Mouse (Mus musculus) kidney, embryonic 14.5 days (tissue): ENCODE measurements at regions not wholly inside any gene's neighbourhood (a gene's known extent, or its start where the extent isn't known, plus 50 kb on each side); places are given as distances from the start of the nearest gene placed in this dataset.
"Not testable (repeated sequence)": the region's sequence is repeated elsewhere in the genome, so short reads cannot be mapped to it uniquely, and the experiment has no call there.

Experiments
- ATAC-seq: fragments of 200-750 bp; cut with Nextera tagmentation; 2 replicates; pipeline ENCODE4 v1.8.0; 2017; ENCODE audit warnings: moderate number of reproducible peaks, mild to moderate bottlenecking, moderate TSS enrichment, moderate library complexity; ENCODE audit not compliant: low FRiP score, low TSS enrichment
- H3K27ac ChIP-seq: fragments of 300-500 bp; sonication (generic); 2 replicates; pipeline ENCODE4 v1.5.1; 2014; ENCODE audit warnings: low read depth, mild to moderate bottlenecking, low read length, moderate library complexity, mixed read lengths
- H3K27me3 ChIP-seq: fragments of 300-500 bp; sonication (generic); 2 replicates; pipeline ENCODE4 v1.6.1; 2014; ENCODE audit warnings: mild to moderate bottlenecking, low read length; ENCODE audit not compliant: control insufficient read depth, insufficient read depth
- H3K36me3 ChIP-seq: fragments of 300-500 bp; sonication (generic); 2 replicates; pipeline ENCODE4 v1.6.1; 2014; ENCODE audit warnings: low read length, mixed read lengths; ENCODE audit not compliant: control insufficient read depth, insufficient read depth
- H3K4me1 ChIP-seq: fragments of 300-500 bp; sonication (generic); 2 replicates; pipeline ENCODE4 v1.6.1; 2014; ENCODE audit warnings: low read length, mixed read lengths; ENCODE audit not compliant: control insufficient read depth, insufficient read depth
- H3K4me2 ChIP-seq: fragments of 300-500 bp; sonication (generic); replicated peaks from 2 replicates; pipeline ENCODE4 v1.6.1; 2014; ENCODE audit warnings: low read depth, mild to moderate bottlenecking, low read length
- H3K4me3 ChIP-seq: fragments of 300-500 bp; sonication (generic); 2 replicates; pipeline ENCODE4 v1.5.1; 2014; ENCODE audit warnings: mild to moderate bottlenecking, low read length
- H3K9ac ChIP-seq: fragments of 300-500 bp; sonication (generic); 2 replicates; pipeline ENCODE4 v1.6.1; 2014; ENCODE audit warnings: low read depth, mild to moderate bottlenecking, low read length, moderate library complexity
- H3K9me3 ChIP-seq: fragments of 300-500 bp; sonication (generic); 2 replicates; pipeline ENCODE4 v1.6.1; 2016; ENCODE audit warnings: low read length; ENCODE audit not compliant: control insufficient read depth
- WGBS: fragments of 180-500 bp; shearing (Covaris S2); extraction: QIAGEN DNeasy Blood & Tissue Kit; methylation state at CpG from one replicate; pipeline ENCODE4 v1.1.7; 2014; 5-methylcytosine and 5-hydroxymethylcytosine counted together

- no peak overlapping the region for H3K27ac ChIP-seq
- no peaks in the 10 kb centered on the region for H3K9me3 ChIP-seq
- no peaks in the 10 kb centered on the region for H3K36me3 ChIP-seq
- H3K4me1 ChIP-seq: no peaks in the 10 kb centered on the region
- no peaks in the 10 kb centered on the region for H3K27me3 ChIP-seq
- no peak overlapping the region for H3K4me2 ChIP-seq
- ATAC-seq: no peak
- no peak overlapping the region for H3K4me3 ChIP-seq
- H3K9ac ChIP-seq: no peak overlapping the region
- WGBS: 46% methylated on average over 2 of the region's 2 CpGs
These were observed 301.3 kb downstream of the Pros1 start for GRCm38 (mm10) chr16:63155300-63155821.

DNA sequence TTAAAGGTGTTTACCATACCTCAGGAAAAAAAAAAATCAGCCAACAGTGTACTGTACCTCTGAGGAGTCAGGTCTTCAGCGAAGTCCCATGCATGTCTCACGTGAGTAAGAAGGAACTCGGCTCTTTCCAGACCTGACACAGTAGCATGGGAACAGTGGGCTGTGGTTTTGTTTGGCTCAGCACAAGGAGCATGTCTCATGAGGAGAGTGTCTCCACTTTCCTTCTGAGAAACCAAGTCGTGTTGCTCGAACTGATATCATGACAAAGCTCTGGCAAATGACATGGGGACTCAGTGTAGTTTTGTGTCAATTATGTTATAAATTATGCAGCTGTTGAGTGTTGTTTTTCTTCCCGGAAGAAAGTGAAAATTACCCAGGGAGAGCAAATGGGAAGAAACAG lies 316.0 kb downstream of the Pros1 start:
- H3K36me3 ChIP-seq: no peaks in the 10 kb centered on the region
- H3K4me2 ChIP-seq: no peak overlapping the region
- no peak overlapping the region for H3K27ac ChIP-seq
- H3K27me3 ChIP-seq: no peaks in the 10 kb centered on the region
- WGBS: 54% methylated on average over 6 of the region's 6 CpGs
- no peaks in the 10 kb centered on the region for H3K9me3 ChIP-seq
- H3K4me1 ChIP-seq: no peaks in the 10 kb centered on the region
- no peak overlapping the region for H3K9ac ChIP-seq
- no peak overlapping the region for H3K4me3 ChIP-seq
- no peak for ATAC-seq

DNA sequence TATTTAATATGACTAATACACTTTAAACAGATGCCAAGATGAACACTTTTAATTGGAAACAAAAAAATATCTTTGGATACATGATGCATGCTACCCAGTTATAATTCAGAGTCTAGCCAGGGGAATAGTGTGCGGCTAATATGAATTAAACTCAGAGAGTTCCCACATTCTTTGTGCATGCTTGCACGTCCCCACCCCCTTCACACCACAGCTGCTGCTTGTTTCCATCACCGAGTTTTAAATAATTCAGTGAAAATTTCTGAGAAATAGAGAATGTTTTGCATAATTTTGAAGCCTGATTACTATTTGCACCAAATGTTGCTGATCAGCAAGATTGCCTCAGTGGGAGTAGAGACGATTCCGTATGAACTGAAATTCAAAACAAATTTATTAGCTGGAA lies 325.1 kb downstream of the Pros1 start:
- no peak for ATAC-seq
- no peaks in the 10 kb centered on the region for H3K27me3 ChIP-seq
- no peak overlapping the region for H3K9ac ChIP-seq
- H3K9me3 ChIP-seq: no peaks in the 10 kb centered on the region
- H3K4me2 ChIP-seq: no peak overlapping the region
- H3K27ac ChIP-seq: no peak overlapping the region
- no peaks in the 10 kb centered on the region for H3K36me3 ChIP-seq
- no peak overlapping the region for H3K4me3 ChIP-seq
- 86% methylated on average over 5 of the region's 5 CpGs for WGBS
- no peaks in the 10 kb centered on the region for H3K4me1 ChIP-seq

- Histone ChIP-seq H3K4me1 (no peaks in the 10 kb centered on the region), H3K27me3 (no peaks in the 10 kb centered on the region), H3K27ac (no peak overlapping the region), H3K4me3 (no peak overlapping the region), H3K9me3 (no peaks in the 10 kb centered on the region), H3K36me3 (no peaks in the 10 kb centered on the region), H3K4me2 (no peak overlapping the region), H3K9ac (no peak overlapping the region)
- no peak for ATAC-seq
- 87% methylated on average over 6 of the region's 6 CpGs for WGBS
These were observed 337.1 kb downstream of the Pros1 start for GRCm38 (mm10) chr16:63191181-63191580.

DNA sequence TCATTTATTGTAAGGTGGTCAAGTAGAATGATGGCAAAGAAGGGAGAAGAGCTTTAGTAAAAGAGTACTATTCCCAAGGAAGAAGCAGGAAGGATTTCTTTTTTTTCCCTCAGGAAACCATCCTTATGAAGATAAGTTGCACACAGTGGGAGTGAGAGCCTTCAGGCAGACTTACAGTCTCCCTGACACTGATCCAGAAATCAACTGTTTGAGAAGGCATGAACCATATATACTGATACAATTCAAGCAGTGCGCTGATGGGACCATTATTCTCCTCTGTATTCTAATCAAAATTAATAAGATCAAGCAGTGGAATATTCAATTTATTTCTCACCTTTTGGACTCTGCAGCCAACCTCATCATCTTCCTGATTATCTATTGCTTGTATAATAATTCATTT lies 337.5 kb downstream of the Pros1 start:
- no peaks in the 10 kb centered on the region for H3K36me3 ChIP-seq
- H3K9me3 ChIP-seq: no peaks in the 10 kb centered on the region
- no peaks in the 10 kb centered on the region for H3K27me3 ChIP-seq
- H3K27ac ChIP-seq: no peak overlapping the region
- H3K9ac ChIP-seq: no peak overlapping the region
- no peak overlapping the region for H3K4me3 ChIP-seq
- no peak for ATAC-seq
- H3K4me1 ChIP-seq: no peaks in the 10 kb centered on the region
- no peak overlapping the region for H3K4me2 ChIP-seq
- WGBS: 95% methylated on average over 1 of the region's 1 CpGs

- no peak for ATAC-seq
- H3K4me3 ChIP-seq: no peak overlapping the region
- no peak overlapping the region for H3K4me2 ChIP-seq
- no peaks in the 10 kb centered on the region for H3K36me3 ChIP-seq
- H3K9ac ChIP-seq: no peak overlapping the region
- H3K27me3 ChIP-seq: no peaks in the 10 kb centered on the region
- WGBS: 68% methylated on average over 2 of the region's 2 CpGs
- no peaks in the 10 kb centered on the region for H3K4me1 ChIP-seq
- H3K9me3 ChIP-seq: no peaks in the 10 kb centered on the region
- H3K27ac ChIP-seq: no peak overlapping the region
These were observed 340.5 kb downstream of the Pros1 start for GRCm38 (mm10) chr16:63194595-63194994.

- H3K4me3 ChIP-seq, H3K27me3 ChIP-seq, H3K36me3 ChIP-seq, H3K4me1 ChIP-seq, H3K27ac ChIP-seq, H3K4me2 ChIP-seq, H3K9ac ChIP-seq, H3K9me3 ChIP-seq, ATAC-seq: not testable (repeated sequence)
- 89% methylated on average over 1 of the region's 1 CpGs for WGBS
These were observed 359.4 kb downstream of the Pros1 start for GRCm38 (mm10) chr16:63213471-63213870.

- Histone ChIP-seq H3K9ac (no peak overlapping the region), H3K36me3 (no peaks in the 10 kb centered on the region), H3K4me2 (no peak overlapping the region), H3K9me3 (no peaks in the 10 kb centered on the region), H3K4me1 (no peaks in the 10 kb centered on the region), H3K27ac (no peak overlapping the region), H3K27me3 (no peaks in the 10 kb centered on the region), H3K4me3 (no peak overlapping the region)
- no peak for ATAC-seq
- WGBS: 65% methylated on average over 10 of the region's 10 CpGs
These were observed 366.2 kb downstream of the Pros1 start for GRCm38 (mm10) chr16:63220228-63220879.

GRCm38 (mm10) chr16:63224608-63225007 lies 370.5 kb downstream of the Pros1 start:
- Histone ChIP-seq H3K4me2 (no peak overlapping the region), H3K9ac (no peak overlapping the region), H3K27me3 (no peaks in the 10 kb centered on the region), H3K4me1 (no peaks in the 10 kb centered on the region), H3K27ac (no peak overlapping the region), H3K4me3 (no peak overlapping the region), H3K9me3 (no peaks in the 10 kb centered on the region), H3K36me3 (no peaks in the 10 kb centered on the region)
- 76% methylated on average over 6 of the region's 6 CpGs for WGBS
- ATAC-seq: no peak
